Mouse (Mus musculus): ENCODE measurements around the gene Lyrm9.

The Lyrm9 gene

GRCm38 (mm10) chr11:78851216-78851870 is 25.0 kb downstream of the Lyrm9 start:
- H3K4me1 ChIP-seq (replicated peaks; ENCODE audit: low read depth, low read length): peaks cover 21% of the 10 kb centered on the region
- TF ChIP-seq NANOG (IDR thresholded peaks at IDR 0.05; ENCODE audit: borderline replicate concordance, low read length) (no peak), CTCF (conservative IDR thresholded peaks at IDR 0.05; ENCODE audit: low read length) (no peak), POU5F1 (IDR thresholded peaks at IDR 0.05; ENCODE audit: borderline replicate concordance, low read length) (no peak)
- H3K9me3 ChIP-seq (ENCODE audit: low read length): no peaks in the 10 kb centered on the region
- H3K36me3 ChIP-seq (ENCODE audit: insufficient read depth, low read length): no peaks in the 10 kb centered on the region
- H3K4me3 ChIP-seq (replicated peaks; ENCODE audit: low read length): 0 out of 2 replicates have a peak overlapping the region, but pooled peaks have one; percentile 7
- peaks cover 2% of the 10 kb centered on the region; the same call in 1 of the 2 replicates for H3K27me3 ChIP-seq (ENCODE audit: insufficient read depth, low read length)

DNA sequence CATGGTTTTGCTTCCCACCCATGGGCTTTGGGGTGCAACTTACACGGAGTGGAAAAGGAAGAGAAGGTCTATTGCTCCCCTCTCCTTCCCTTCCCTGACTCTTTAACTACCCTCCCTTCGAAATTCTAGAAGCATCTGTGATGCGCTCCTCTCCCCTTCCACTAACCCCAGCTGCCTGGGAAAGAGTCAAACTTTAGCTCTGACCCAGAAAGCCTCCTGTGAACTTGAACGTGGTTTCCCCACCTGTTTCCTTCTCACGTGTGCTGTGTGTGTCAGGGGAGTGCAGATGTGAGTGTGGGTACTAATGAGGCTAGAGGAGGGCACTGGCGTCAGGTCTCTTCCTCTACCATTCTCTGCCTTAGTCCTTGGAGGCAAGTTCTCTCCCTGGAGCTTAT is 25.5 kb downstream of the Lyrm9 start:
- H3K4me3 ChIP-seq (replicated peaks; ENCODE audit: low read length): 0 out of 2 replicates have a peak overlapping the region, but pooled peaks have one; percentile 7
- peaks cover 2% of the 10 kb centered on the region; the same call in 1 of the 2 replicates for H3K27me3 ChIP-seq (ENCODE audit: insufficient read depth, low read length)
- no peaks in the 10 kb centered on the region for H3K9me3 ChIP-seq (ENCODE audit: low read length)
- TF ChIP-seq NANOG (IDR thresholded peaks at IDR 0.05; ENCODE audit: borderline replicate concordance, low read length) (no peak), CTCF (conservative IDR thresholded peaks at IDR 0.05; ENCODE audit: low read length) (no peak), POU5F1 (IDR thresholded peaks at IDR 0.05; ENCODE audit: borderline replicate concordance, low read length) (no peak)
- H3K36me3 ChIP-seq (ENCODE audit: insufficient read depth, low read length): no peaks in the 10 kb centered on the region
- H3K4me1 ChIP-seq (replicated peaks; ENCODE audit: low read depth, low read length): peaks cover 21% of the 10 kb centered on the region

- no peak overlapping the region for H3K4me3 ChIP-seq (replicated peaks; ENCODE audit: low read length)
- H3K27me3 ChIP-seq (ENCODE audit: insufficient read depth, low read length): peaks cover 4% of the 10 kb centered on the region; the same call in 1 of the 2 replicates
- no peaks in the 10 kb centered on the region for H3K36me3 ChIP-seq (ENCODE audit: insufficient read depth, low read length)
- H3K9me3 ChIP-seq (ENCODE audit: low read length): no peaks in the 10 kb centered on the region
- peaks cover 22% of the 10 kb centered on the region for H3K4me1 ChIP-seq (replicated peaks; ENCODE audit: low read depth, low read length)
- TF ChIP-seq CTCF (conservative IDR thresholded peaks at IDR 0.05; ENCODE audit: low read length): no peak
- no peak for TF ChIP-seq POU5F1 (IDR thresholded peaks at IDR 0.05; ENCODE audit: borderline replicate concordance, low read length)
- no peak for TF ChIP-seq NANOG (IDR thresholded peaks at IDR 0.05; ENCODE audit: borderline replicate concordance, low read length)
These were observed 26.1 kb downstream of the Lyrm9 start for GRCm38 (mm10) chr11:78852529-78852928.

- TF ChIP-seq NANOG (IDR thresholded peaks at IDR 0.05; ENCODE audit: borderline replicate concordance, low read length) (no peak), CTCF (conservative IDR thresholded peaks at IDR 0.05; ENCODE audit: low read length) (peak; percentile 94)
- H3K36me3 ChIP-seq (ENCODE audit: insufficient read depth, low read length): no peaks in the 10 kb centered on the region
- H3K27me3 ChIP-seq (ENCODE audit: insufficient read depth, low read length): peaks cover 26% of the 10 kb centered on the region
- H3K4me1 ChIP-seq (replicated peaks; ENCODE audit: low read depth, low read length): peaks cover 12% of the 10 kb centered on the region
- no peaks in the 10 kb centered on the region for H3K9me3 ChIP-seq (ENCODE audit: low read length)
- H3K4me3 ChIP-seq (replicated peaks; ENCODE audit: low read length): no peak overlapping the region
These were observed 29.9 kb downstream of the Lyrm9 start for GRCm38 (mm10) chr11:78856310-78856709.

DNA sequence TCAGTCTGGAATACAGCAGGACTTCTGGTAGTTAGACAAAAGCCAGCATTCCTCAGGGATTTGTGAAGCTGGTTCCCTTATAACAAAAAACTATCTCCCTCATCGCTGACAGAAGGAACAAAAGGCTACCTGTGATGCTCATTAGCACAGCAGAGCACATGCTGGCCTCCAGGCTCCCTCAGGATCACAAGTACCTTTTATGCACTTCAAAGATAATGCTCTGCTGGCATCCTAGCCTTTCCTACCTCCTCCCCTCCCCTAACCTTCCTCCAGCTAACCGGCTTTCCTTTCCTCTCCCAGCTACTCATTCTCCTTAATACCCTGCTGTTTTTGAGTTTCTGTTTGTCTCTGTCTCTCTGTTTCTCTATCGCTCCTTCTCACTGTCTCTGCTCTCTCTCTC is 31.2 kb downstream of the Lyrm9 start:
- Histone ChIP-seq H3K36me3 (ENCODE audit: insufficient read depth, low read length) (no peaks in the 10 kb centered on the region), H3K4me1 (replicated peaks; ENCODE audit: low read depth, low read length) (0 out of 2 replicates have a peak, but pooled peaks cover 5% of the 10 kb centered on the region), H3K4me3 (replicated peaks; ENCODE audit: low read length) (no peak overlapping the region), H3K9me3 (ENCODE audit: low read length) (no peaks in the 10 kb centered on the region), H3K27me3 (ENCODE audit: insufficient read depth, low read length) (peaks cover 26% of the 10 kb centered on the region)
- no peak for TF ChIP-seq POU5F1 (IDR thresholded peaks at IDR 0.05; ENCODE audit: borderline replicate concordance, low read length)
- no peak for TF ChIP-seq NANOG (IDR thresholded peaks at IDR 0.05; ENCODE audit: borderline replicate concordance, low read length)
- TF ChIP-seq CTCF (conservative IDR thresholded peaks at IDR 0.05; ENCODE audit: low read length): no peak

DNA sequence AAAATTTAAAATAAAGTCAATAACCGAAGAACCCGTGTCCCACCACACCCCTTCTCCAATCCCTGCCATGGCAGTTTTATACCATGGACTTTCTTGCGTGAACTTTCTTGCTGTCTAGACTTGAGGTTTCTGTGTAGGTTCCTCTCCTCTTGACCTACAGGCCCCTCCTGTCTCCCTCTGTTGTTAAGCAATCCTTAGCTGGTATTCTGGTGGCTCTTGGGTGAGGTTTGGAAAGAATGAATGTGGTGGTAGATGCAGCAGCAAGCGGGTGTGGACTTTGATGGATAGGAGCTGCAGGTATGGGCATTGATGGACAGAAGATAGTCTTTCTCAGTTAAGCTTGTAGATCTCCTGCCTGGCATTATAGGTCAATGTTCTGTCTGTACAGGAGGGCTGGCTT is 37.5 kb downstream of the Lyrm9 start:
- TF ChIP-seq NANOG (IDR thresholded peaks at IDR 0.05; ENCODE audit: borderline replicate concordance, low read length) (no peak), CTCF (conservative IDR thresholded peaks at IDR 0.05; ENCODE audit: low read length) (no peak), POU5F1 (IDR thresholded peaks at IDR 0.05; ENCODE audit: borderline replicate concordance, low read length) (no peak)
- no peaks in the 10 kb centered on the region for H3K36me3 ChIP-seq (ENCODE audit: insufficient read depth, low read length)
- H3K4me1 ChIP-seq (replicated peaks; ENCODE audit: low read depth, low read length): 0 out of 2 replicates have a peak, but pooled peaks cover 5% of the 10 kb centered on the region
- no peaks in the 10 kb centered on the region for H3K9me3 ChIP-seq (ENCODE audit: low read length)
- no peak overlapping the region for H3K4me3 ChIP-seq (replicated peaks; ENCODE audit: low read length)
- peaks cover 25% of the 10 kb centered on the region for H3K27me3 ChIP-seq (ENCODE audit: insufficient read depth, low read length)

GRCm38 (mm10) chr11:78864567-78865278 is 38.3 kb downstream of the Lyrm9 start:
- H3K27me3 ChIP-seq (ENCODE audit: insufficient read depth, low read length): peaks cover 22% of the 10 kb centered on the region
- H3K36me3 ChIP-seq (ENCODE audit: insufficient read depth, low read length): no peaks in the 10 kb centered on the region
- TF ChIP-seq CTCF (conservative IDR thresholded peaks at IDR 0.05; ENCODE audit: low read length): no peak
- no peak for TF ChIP-seq NANOG (IDR thresholded peaks at IDR 0.05; ENCODE audit: borderline replicate concordance, low read length)
- no peak for TF ChIP-seq POU5F1 (IDR thresholded peaks at IDR 0.05; ENCODE audit: borderline replicate concordance, low read length)
- H3K4me3 ChIP-seq (replicated peaks; ENCODE audit: low read length): no peak overlapping the region
- H3K9me3 ChIP-seq (ENCODE audit: low read length): no peaks in the 10 kb centered on the region
- H3K4me1 ChIP-seq (replicated peaks; ENCODE audit: low read depth, low read length): 0 out of 2 replicates have a peak, but pooled peaks cover 5% of the 10 kb centered on the region

GRCm38 (mm10) chr11:78865314-78865713 is 38.9 kb downstream of the Lyrm9 start:
- Histone ChIP-seq H3K36me3 (ENCODE audit: insufficient read depth, low read length) (no peaks in the 10 kb centered on the region), H3K27me3 (ENCODE audit: insufficient read depth, low read length) (peaks cover 16% of the 10 kb centered on the region), H3K4me3 (replicated peaks; ENCODE audit: low read length) (no peak overlapping the region), H3K4me1 (replicated peaks; ENCODE audit: low read depth, low read length) (0 out of 2 replicates have a peak, but pooled peaks cover 5% of the 10 kb centered on the region), H3K9me3 (ENCODE audit: low read length) (no peaks in the 10 kb centered on the region)
- TF ChIP-seq CTCF (conservative IDR thresholded peaks at IDR 0.05; ENCODE audit: low read length) (no peak), NANOG (IDR thresholded peaks at IDR 0.05; ENCODE audit: borderline replicate concordance, low read length) (no peak), POU5F1 (IDR thresholded peaks at IDR 0.05; ENCODE audit: borderline replicate concordance, low read length) (no peak)

All from E14TG2a.4 (cell line).